Mouse (Mus musculus) layer of hippocampus, adult 6 months (tissue): ENCODE results near the gene Hmcn2. TPM values are rescaled to one million over a fixed set of nuclear protein-coding genes. Genes with fewer than 3 reads are reported as not detected.

Experiments
- long read RNA-seq, 2 experiments: library from polyadenylated mRNA; unstranded; transcript quantifications; one replicate each; pipeline ENCODE4 v2.0.0; 2019 to 2020
- polyA plus RNA-seq: library from polyadenylated mRNA; unstranded; fragments of <200 nt; fragmentation: Nextera tagmentation; gene quantifications from 2 replicates; pipeline ENCODE4 v1.2.3, GENCODE M21; 2021

Gene Hmcn2
- polyA plus RNA-seq = 0.15 and 0.40 TPM in 2 replicates
- long read RNA-seq, experiment 1 = 0 reads
- long read RNA-seq, experiment 2 = 0 reads

GRCm38 (mm10) chr2:31314007-31314465 lies at the start of gene Hmcn2:
Hmcn2 (plus strand) TSS chr2:31314415.

GRCm38 (mm10) chr2:31469931-31470682 lies 155.9 kb downstream of the Hmcn2 start, which contains the start of gene Ass1:
Ass1 (plus strand) TSS chr2:31470207.

Other genes starting within 250 kb of the Hmcn2 start
- gene Fnbp1, start 172.4 kb upstream of the Hmcn2 start, polyA plus RNA-seq = 14.9 and 19.8 TPM in 2 replicates
- 5.4 and 8.9 TPM in 2 replicates for gene Gpr107, start 162.1 kb upstream of the Hmcn2 start, polyA plus RNA-seq
- 370 and 675 TPM in 2 replicates for gene Ncs1, start 68.6 kb upstream of the Hmcn2 start, polyA plus RNA-seq
- gene Ass1, start 155.8 kb downstream of the Hmcn2 start, polyA plus RNA-seq = 59.1 and 66.1 TPM in 2 replicates